8 mouse cellular contexts compared by ENCODE assay signal in the genomic region with DNA sequence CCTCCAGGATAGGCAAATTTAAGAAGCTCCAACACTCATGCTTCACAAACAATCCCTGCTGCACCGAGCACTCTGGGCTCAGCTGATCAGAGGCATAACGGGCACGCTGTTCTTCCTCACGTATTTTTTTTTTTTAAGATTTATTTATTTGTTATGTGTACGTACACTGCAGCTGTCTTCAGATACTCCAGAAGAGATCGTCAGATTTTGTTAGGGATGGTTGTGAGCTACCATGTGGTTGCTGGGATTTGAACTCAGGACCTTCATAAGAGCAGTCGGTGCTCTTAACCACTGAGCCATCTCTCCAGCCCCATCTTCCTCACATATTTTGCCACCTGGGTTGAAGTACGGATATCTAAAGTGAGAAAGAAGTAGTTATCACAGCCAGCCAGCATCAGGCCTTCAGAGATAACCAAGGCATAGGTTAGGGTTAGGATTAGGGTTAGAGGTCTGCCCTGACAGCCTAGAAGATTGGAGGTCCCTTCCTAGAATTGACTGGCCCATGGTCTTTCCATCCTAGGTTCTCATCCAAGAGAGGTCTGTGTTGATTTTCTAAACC. TPM values are rescaled to one million over a fixed set of nuclear protein-coding genes. Genes with fewer than 3 reads are reported as not detected.
DNase-seq lines count a peak whose midpoint lies in the region; ATAC-seq lines count a peak whose summit lies in the region.

A gene (minus strand): TSS at position 51 of the 559 bp plus-strand sequence.

- H3K9me3 ChIP-seq in kidney, embryonic 15.5 days (replicated peaks) = no peaks in the 10 kb centered on the region
- H3K9me3 ChIP-seq in embryonic facial prominence, embryonic 11.5 days (replicated peaks; ENCODE audit: control insufficient read depth, low read length) = no peaks in the 10 kb centered on the region
- H3K9me3 ChIP-seq in intestine, embryonic 14.5 days (ENCODE audit: control insufficient read depth, low read length) = no peaks in the 10 kb centered on the region
- no peaks in the 10 kb centered on the region for H3K9me3 ChIP-seq in midbrain, embryonic 10.5 days (replicated peaks)

- H3K27ac ChIP-seq in kidney, embryonic 15.5 days = 0 out of 2 replicates have a peak within 1 kb of the TSS, but pooled peaks have one; percentile 10
- H3K27ac ChIP-seq in embryonic facial prominence, embryonic 11.5 days (replicated peaks; ENCODE audit: low read depth, low read length) = no peak within 1 kb of the TSS
- no peak within 1 kb of the TSS for H3K27ac ChIP-seq in intestine, embryonic 14.5 days (ENCODE audit: low read depth)
- H3K27ac ChIP-seq in midbrain, embryonic 10.5 days (replicated peaks) = peak within 1 kb of the TSS; percentile 68

- H3K9ac ChIP-seq in kidney, embryonic 15.5 days = peak within 1 kb of the TSS; percentile 48
- peak within 1 kb of the TSS; percentile 53 for H3K9ac ChIP-seq in embryonic facial prominence, embryonic 11.5 days (replicated peaks; ENCODE audit: low read length)
- 0 out of 2 replicates have a peak within 1 kb of the TSS, but pooled peaks have one; percentile 14 for H3K9ac ChIP-seq in intestine, embryonic 14.5 days (ENCODE audit: low read length)

- peak within 1 kb of the TSS; percentile 46 for H3K4me3 ChIP-seq in kidney, embryonic 15.5 days (replicated peaks)
- peak within 1 kb of the TSS; percentile 32 for H3K4me3 ChIP-seq in embryonic facial prominence, embryonic 11.5 days (ENCODE audit: low read depth, low read length)
- H3K4me3 ChIP-seq in intestine, embryonic 14.5 days (ENCODE audit: low read depth, low read length) = peak within 1 kb of the TSS; percentile 23
- H3K4me3 ChIP-seq in midbrain, embryonic 10.5 days = peak within 1 kb of the TSS; percentile 53

- H3K4me1 ChIP-seq in kidney, embryonic 15.5 days = peaks cover 48% of the 10 kb centered on the region
- H3K4me1 ChIP-seq in embryonic facial prominence, embryonic 11.5 days (ENCODE audit: control insufficient read depth, insufficient read depth, low read length) = peaks cover 11% of the 10 kb centered on the region
- peaks cover 21% of the 10 kb centered on the region for H3K4me1 ChIP-seq in intestine, embryonic 14.5 days (replicated peaks; ENCODE audit: control insufficient read depth, insufficient read depth, low read length)
- H3K4me1 ChIP-seq in midbrain, embryonic 10.5 days = peaks cover 59% of the 10 kb centered on the region

- peaks cover 23% of the 10 kb centered on the region for H3K36me3 ChIP-seq in kidney, embryonic 15.5 days
- peaks cover 3% of the 10 kb centered on the region for H3K36me3 ChIP-seq in embryonic facial prominence, embryonic 11.5 days (replicated peaks; ENCODE audit: control insufficient read depth, insufficient read depth, low read depth, low read length)
- H3K36me3 ChIP-seq in intestine, embryonic 14.5 days (ENCODE audit: control insufficient read depth, insufficient read depth, low read length) = peaks cover 22% of the 10 kb centered on the region
- H3K36me3 ChIP-seq in midbrain, embryonic 10.5 days = peaks cover 18% of the 10 kb centered on the region

- ATAC-seq in kidney, embryonic 15.5 days (replicated peaks; ENCODE audit: low FRiP score) = no peak
- ATAC-seq in embryonic facial prominence, embryonic 11.5 days (replicated peaks; ENCODE audit: insufficient number of reproducible peaks, low FRiP score, low TSS enrichment, low read depth) = no peak
- ATAC-seq in intestine, embryonic 14.5 days (replicated peaks; ENCODE audit: low FRiP score, low TSS enrichment, low read depth) = no peak
- no peak for ATAC-seq in cerebellum, adult (ENCODE audit: insufficient number of reproducible peaks, low FRiP score, low TSS enrichment)

- no peak for DNase-seq in kidney, postnatal 10 days
- DNase-seq in embryonic facial prominence, embryonic 11.5 days (ENCODE audit: low spot score) = no peak
- no peak for DNase-seq in intestine, embryonic 14.5 days (ENCODE audit: low spot score)
- no peak for DNase-seq in midbrain, embryonic 10.5 days (ENCODE audit: low spot score)
- DNase-seq in spleen, adult 12 weeks (ENCODE audit: low spot score) = no peak
- no peak for DNase-seq in embryo, embryonic 11 days

- no peaks in the 10 kb centered on the region for H3K27me3 ChIP-seq in kidney, embryonic 15.5 days
- H3K27me3 ChIP-seq in embryonic facial prominence, embryonic 11.5 days (ENCODE audit: control insufficient read depth, insufficient read depth, low read length) = no peaks in the 10 kb centered on the region
- no peaks in the 10 kb centered on the region for H3K27me3 ChIP-seq in intestine, embryonic 14.5 days (replicated peaks; ENCODE audit: control insufficient read depth, insufficient read depth, low read length)
- 0 out of 2 replicates have a peak, but pooled peaks cover 3% of the 10 kb centered on the region for H3K27me3 ChIP-seq in midbrain, embryonic 10.5 days (ENCODE audit: low read depth, poor library complexity, severe bottlenecking)

- 88% methylated on average over 8 of the region's 8 CpGs for WGBS in kidney, embryonic 15.5 days
- WGBS in embryonic facial prominence, embryonic 11.5 days = 89% methylated on average over 8 of the region's 8 CpGs
- 87% methylated on average over 8 of the region's 8 CpGs for WGBS in intestine, embryonic 14.5 days
- WGBS in midbrain, embryonic 10.5 days = 91% methylated on average over 8 of the region's 8 CpGs

- peak within 1 kb of the TSS; percentile 79 for H3K4me2 ChIP-seq in kidney, embryonic 15.5 days
- peak within 1 kb of the TSS; percentile 73 for H3K4me2 ChIP-seq in embryonic facial prominence, embryonic 11.5 days (ENCODE audit: low read depth, low read length)
- H3K4me2 ChIP-seq in intestine, embryonic 14.5 days (ENCODE audit: low read length) = peak within 1 kb of the TSS; percentile 69

RNA-seq across cellular contexts. Expression of the gene that starts here (rescaled TPM):
- 2.8 TPM in 2 replicates for polyA plus RNA-seq in kidney, embryonic 15.5 days (2015; fragmentation: Nextera tagmentation; extraction: Ambion mirVana)
- 1.4 and 1.8 TPM in 2 replicates for polyA plus RNA-seq in embryonic facial prominence, embryonic 11.5 days (2014; fragmentation: Nextera tagmentation; extraction: Ambion mirVana)
- 2.6 and 5.7 TPM in 2 replicates for polyA plus RNA-seq in intestine, embryonic 14.5 days (2014; fragmentation: Nextera tagmentation; extraction: Ambion mirVana)
- polyA plus RNA-seq in midbrain, embryonic 10.5 days (2016; fragmentation: Nextera tagmentation; extraction: Ambion mirVana) = 2.1 and 2.9 TPM in 2 replicates

Comparison
In these comparisons a context has a peak if more than half of its experiments do, and no peak if none do; other contexts are left out.
1. H3K27ac ChIP-seq: peak in kidney, embryonic 15.5 days (single experiment) and midbrain, embryonic 10.5 days (single experiment); none in embryonic facial prominence, embryonic 11.5 days (single experiment) and intestine, embryonic 14.5 days (single experiment).
2. Peak in every context shown above with its lines, with median percentiles within 50 percentile points of each other: H3K4me2 ChIP-seq, H3K4me3 ChIP-seq and H3K9ac ChIP-seq.